Mouse (Mus musculus): ENCODE data around the gene Dlgap5.

GRCm38 (mm10) chr14:47432987-47433386, 14.8 kb upstream of the Dlgap5 start:
- TF ChIP-seq CTCF (IDR thresholded peaks at IDR 0.05 in 2 of 3, conservative IDR thresholded peaks at IDR 0.05 in 1 of 3; ENCODE audit: control insufficient read depth in 1 of 3, insufficient read depth in 1 of 3, low read depth in 2 of 3, low read length in 3 of 3, poor library complexity in 1 of 3, severe bottlenecking in 1 of 3) (peak; percentile 34 to 41 (median 35)), POLR2A (IDR thresholded peaks at IDR 0.05; ENCODE audit: control insufficient read depth in 1 of 2, insufficient read depth in 1 of 2, low read depth in 1 of 2, low read length in 2 of 2, poor library complexity in 1 of 2) (no peak), EP300 (IDR thresholded peaks at IDR 0.05; ENCODE audit: low read depth in 1 of 2, low read length in 2 of 2) (no peak), NRF1 (IDR thresholded peaks at IDR 0.05; ENCODE audit: insufficient read depth, low read depth, low read length, poor library complexity, severe bottlenecking) (no peak), MAX (IDR thresholded peaks at IDR 0.05; ENCODE audit: low read length) (no peak), MYC (IDR thresholded peaks at IDR 0.05; ENCODE audit: low read depth, low read length) (no peak), UBTF (IDR thresholded peaks at IDR 0.05; ENCODE audit: borderline replicate concordance, insufficient read depth, low read depth, low read length) (no peak), ZC3H11A (IDR thresholded peaks at IDR 0.05; ENCODE audit: low read depth, low read length) (no peak), HCFC1 (IDR thresholded peaks at IDR 0.05; ENCODE audit: low read depth, low read length) (no peak), CHD1 (IDR thresholded peaks at IDR 0.05; ENCODE audit: low read depth, low read length) (no peak)
